ENCODE assay signal across 9 mouse cellular contexts in genomic region chr3:149518928-149519574, GRCm38 (mm10).
DNase-seq lines count a peak whose midpoint lies in the region; ATAC-seq and TF ChIP-seq lines count a peak whose summit lies in the region.
"Had no signal": no experiment of that assay in that cellular context is flagged by ENCODE, and none has a peak within 500 bp of the region (broad histone marks: within the 10 kb centered on the region; RNA-seq: fewer than 3 reads in every experiment).

No protein-coding gene starts in this region.

- H3K36me3 ChIP-seq in lung, embryonic 16.5 days (ENCODE audit: control insufficient read depth, insufficient read depth, low read length): no peaks in the 10 kb centered on the region
- H3K36me3 ChIP-seq in intestine, postnatal 0 days (ENCODE audit: control insufficient read depth, insufficient read depth): no peaks in the 10 kb centered on the region
- no peaks in the 10 kb centered on the region for H3K36me3 ChIP-seq in neural tube, embryonic 13.5 days

- no peak overlapping the region for H3K27ac ChIP-seq in cerebellum, adult 2 months (ENCODE audit: insufficient read depth, low read length)
- H3K27ac ChIP-seq in lung, embryonic 16.5 days (ENCODE audit: low read length): no peak overlapping the region
- H3K27ac ChIP-seq in intestine, postnatal 0 days (ENCODE audit: low read depth, low read length): no peak overlapping the region
- no peak overlapping the region for H3K27ac ChIP-seq in neural tube, embryonic 13.5 days (replicated peaks)

- TF ChIP-seq POLR2A in cerebellum, adult 2 months (IDR thresholded peaks at IDR 0.05; ENCODE audit: borderline replicate concordance, insufficient read depth, low read length): no peak

- no peak for TF ChIP-seq CTCF in cerebellum, adult 2 months (IDR thresholded peaks at IDR 0.05; ENCODE audit: borderline replicate concordance, insufficient read depth, low read depth, low read length)
- TF ChIP-seq CTCF in intestine, postnatal 0 days (IDR thresholded peaks at IDR 0.05; ENCODE audit: low read depth): no peak

- no peak for ATAC-seq in lung, embryonic 16.5 days (ENCODE audit: low read depth)
- ATAC-seq in intestine, postnatal 0 days: no peak
- ATAC-seq in neural tube, embryonic 13.5 days (ENCODE audit: low read depth): peak; percentile 23

- no peaks in the 10 kb centered on the region for H3K4me1 ChIP-seq in cerebellum, adult 2 months (ENCODE audit: control insufficient read depth, insufficient read depth, low read length)
- H3K4me1 ChIP-seq in lung, embryonic 16.5 days (replicated peaks; ENCODE audit: control insufficient read depth, insufficient read depth, low read length): peaks cover 9% of the 10 kb centered on the region; the same call in 1 of the 2 replicates
- no peaks in the 10 kb centered on the region for H3K4me1 ChIP-seq in intestine, postnatal 0 days (replicated peaks; ENCODE audit: control insufficient read depth, insufficient read depth, low read length)
- peaks cover 19% of the 10 kb centered on the region for H3K4me1 ChIP-seq in neural tube, embryonic 13.5 days (replicated peaks)
- H3K4me1 ChIP-seq: megakaryocyte, embryonic 14.5 days had no signal

- peak overlapping the region; percentile 87 for H3K4me2 ChIP-seq in lung, embryonic 16.5 days (ENCODE audit: low read depth, low read length)
- peak overlapping the region; percentile 64 for H3K4me2 ChIP-seq in intestine, postnatal 0 days (replicated peaks; ENCODE audit: low read depth)
- peak overlapping the region; percentile 82 for H3K4me2 ChIP-seq in neural tube, embryonic 13.5 days

- H3K4me3 ChIP-seq in cerebellum, adult 2 months (replicated peaks; ENCODE audit: insufficient read depth, low read depth, low read length): peak overlapping the region; percentile 14
- peak overlapping the region; percentile 49 for H3K4me3 ChIP-seq in lung, embryonic 16.5 days (ENCODE audit: low read length)
- peak overlapping the region; percentile 30 for H3K4me3 ChIP-seq in intestine, postnatal 0 days (ENCODE audit: low read depth, low read length)
- H3K4me3 ChIP-seq in neural tube, embryonic 13.5 days: peak overlapping the region; percentile 45
- H3K4me3 ChIP-seq: megakaryocyte, embryonic 14.5 days had no signal

- H3K27me3 ChIP-seq in cerebellum, adult 2 months (ENCODE audit: control insufficient read depth, insufficient read depth, low read length): no peaks in the 10 kb centered on the region
- H3K27me3 ChIP-seq in lung, embryonic 16.5 days (ENCODE audit: control insufficient read depth, insufficient read depth, low read depth, low read length): peaks cover 9% of the 10 kb centered on the region
- H3K27me3 ChIP-seq in intestine, postnatal 0 days (replicated peaks; ENCODE audit: control insufficient read depth, insufficient read depth, low read length): 0 out of 2 replicates have a peak, but pooled peaks cover 6% of the 10 kb centered on the region
- H3K27me3 ChIP-seq in neural tube, embryonic 13.5 days: peaks cover 21% of the 10 kb centered on the region

- no peaks in the 10 kb centered on the region for H3K9me3 ChIP-seq in lung, embryonic 16.5 days (ENCODE audit: control insufficient read depth, low read length)
- no peaks in the 10 kb centered on the region for H3K9me3 ChIP-seq in intestine, postnatal 0 days (ENCODE audit: control insufficient read depth)
- no peaks in the 10 kb centered on the region for H3K9me3 ChIP-seq in neural tube, embryonic 13.5 days

- WGBS in cerebellum, adult 2 months: 5% methylated on average over 27 of the region's 27 CpGs
- WGBS in lung, embryonic 16.5 days: 8% methylated on average over 27 of the region's 27 CpGs
- 8% methylated on average over 27 of the region's 27 CpGs for WGBS in intestine, postnatal 0 days
- 3% methylated on average over 27 of the region's 27 CpGs for WGBS in neural tube, embryonic 13.5 days

- peak overlapping the region; percentile 35 for H3K9ac ChIP-seq in lung, embryonic 16.5 days (ENCODE audit: low read length)
- H3K9ac ChIP-seq in intestine, postnatal 0 days (ENCODE audit: low read depth, low read length): no peak overlapping the region
- peak overlapping the region; percentile 56 for H3K9ac ChIP-seq in neural tube, embryonic 13.5 days

- DNase-seq in cerebellum, adult 2 months: no peak
- DNase-seq in cerebellum, adult 8-10 months: no peak
- DNase-seq in lung, postnatal 10 days: no peak
- DNase-seq in gastrocnemius, postnatal 25 days: no peak
- no peak for DNase-seq in adrenal gland, adult 8-10 months
